Mouse (Mus musculus): ENCODE results near the gene Cmah.

Gene Cmah

GRCm38 (mm10) chr13:24416409-24416808, 89.2 kb downstream of the Cmah start:
- peak; percentile 60 for DNase-seq (ENCODE audit: low read depth)

GRCm38 (mm10) chr13:24418024-24418423, 90.8 kb downstream of the Cmah start:
- DNase-seq (ENCODE audit: low read depth) = no peak

DNA sequence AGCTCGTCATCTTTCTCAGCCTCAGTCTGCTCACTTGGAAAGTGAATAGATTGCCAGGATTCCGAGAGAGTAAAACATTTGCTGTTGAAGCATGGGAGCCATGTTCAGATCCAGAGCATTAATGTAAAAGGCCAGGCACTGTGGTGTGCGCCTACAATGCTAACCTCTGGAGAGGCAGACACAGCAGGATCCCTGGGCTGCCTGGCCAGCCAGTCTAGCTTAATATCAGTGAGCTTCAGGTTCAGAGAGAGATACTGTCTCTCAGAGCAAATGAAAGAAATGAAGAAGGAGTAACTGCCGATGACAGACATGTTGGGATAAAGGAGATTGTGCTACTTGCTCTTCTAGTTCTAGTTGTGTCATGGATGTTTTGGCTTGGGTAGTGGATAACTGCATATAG, 91.6 kb downstream of the Cmah start:
- no peak for DNase-seq (ENCODE audit: low read depth)

DNA sequence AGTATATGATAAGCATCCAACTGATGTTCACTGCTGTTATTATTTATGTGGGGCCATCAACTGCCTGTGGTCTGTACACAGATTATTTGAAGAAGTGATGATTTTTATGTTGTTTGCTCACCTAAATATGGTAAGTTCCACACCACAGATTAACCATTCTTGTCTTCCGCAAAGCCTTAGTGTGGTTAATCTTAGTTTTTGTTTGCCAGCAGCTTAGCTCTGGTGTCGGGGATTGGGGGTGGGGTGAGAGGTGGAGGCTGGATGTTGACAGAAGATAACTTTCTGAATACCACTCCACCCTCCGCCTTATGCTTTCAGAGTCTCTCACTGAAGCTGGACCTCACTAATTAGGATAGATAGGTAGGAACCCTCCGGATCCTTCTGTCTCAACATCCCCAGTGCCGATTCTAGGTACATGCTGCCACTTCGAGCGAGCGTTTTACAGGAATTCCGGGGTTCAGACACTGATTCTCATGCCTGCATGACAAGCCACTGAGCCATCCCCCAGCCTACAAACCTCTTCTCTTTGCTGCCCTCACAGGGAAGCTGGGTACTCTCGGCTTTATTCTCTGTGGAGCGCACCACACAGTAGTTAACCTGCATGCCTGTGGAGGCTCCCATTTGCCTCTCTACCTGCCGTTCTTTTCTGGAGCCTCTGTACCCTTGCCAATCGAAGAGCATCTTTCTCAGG, 92.5 kb downstream of the Cmah start:
- DNase-seq (ENCODE audit: low read depth) = no peak

- DNase-seq (ENCODE audit: low read depth) = no peak
Observed at GRCm38 (mm10) chr13:24421987-24422386, 94.8 kb downstream of the Cmah start.

DNA sequence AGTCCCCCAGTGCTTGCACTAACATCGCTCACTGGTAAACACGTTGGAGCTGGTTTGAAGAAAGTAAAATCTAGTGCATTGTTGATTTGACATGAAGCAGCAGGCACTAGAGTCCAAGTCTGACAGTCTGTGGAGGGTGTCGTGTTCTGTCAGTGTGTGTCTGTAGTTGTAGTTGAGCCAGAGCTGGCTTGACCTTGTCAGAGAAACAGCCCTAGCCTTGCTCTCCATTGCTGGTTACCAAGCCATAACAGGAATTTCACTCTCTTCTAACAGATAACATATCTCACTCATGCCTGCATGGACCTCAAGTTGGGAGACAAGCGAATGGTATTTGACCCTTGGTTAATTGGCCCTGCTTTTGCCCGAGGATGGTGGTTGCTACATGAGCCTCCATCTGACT, 103.0 kb downstream of the Cmah start:
- DNase-seq (ENCODE audit: low read depth) = no peak

- DNase-seq (ENCODE audit: low read depth) = no peak
Observed at GRCm38 (mm10) chr13:24431593-24431992, 104.4 kb downstream of the Cmah start.

GRCm38 (mm10) chr13:24442272-24442671, 115.1 kb downstream of the Cmah start:
- no peak for DNase-seq (ENCODE audit: low read depth)

DNA sequence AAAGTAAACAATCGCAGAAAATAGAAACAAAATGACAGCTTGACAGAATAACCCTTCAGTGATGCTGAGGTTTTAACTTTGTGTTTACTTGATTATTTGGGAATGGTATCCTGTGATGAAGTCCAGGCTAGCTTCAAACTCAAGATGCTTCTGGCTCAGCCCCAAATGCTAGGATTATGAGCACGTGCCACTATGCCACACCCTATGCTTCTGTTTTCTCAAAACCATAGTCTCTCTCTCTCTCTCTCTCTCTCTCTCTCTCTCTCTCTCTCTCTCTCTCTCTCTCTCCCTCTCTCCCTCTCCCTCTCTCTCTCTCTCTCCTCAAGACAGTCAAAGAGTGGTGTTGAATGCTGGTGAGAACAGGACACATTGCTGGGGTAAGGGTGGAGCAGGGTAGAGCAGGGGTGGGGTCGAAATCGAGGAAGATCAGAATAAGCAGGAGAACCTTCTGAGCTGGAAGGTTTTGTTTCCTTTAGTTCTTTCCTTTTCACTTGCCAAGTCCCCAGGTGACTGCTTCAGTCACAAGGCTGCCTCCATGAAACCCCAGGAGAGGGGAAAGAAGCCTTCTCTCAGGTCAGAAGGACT, 116.7 kb downstream of the Cmah start:
- DNase-seq (ENCODE audit: low read depth) = no peak

- DNase-seq (ENCODE audit: low read depth) = no peak
Observed at GRCm38 (mm10) chr13:24444709-24445108, 117.5 kb downstream of the Cmah start.

DNA sequence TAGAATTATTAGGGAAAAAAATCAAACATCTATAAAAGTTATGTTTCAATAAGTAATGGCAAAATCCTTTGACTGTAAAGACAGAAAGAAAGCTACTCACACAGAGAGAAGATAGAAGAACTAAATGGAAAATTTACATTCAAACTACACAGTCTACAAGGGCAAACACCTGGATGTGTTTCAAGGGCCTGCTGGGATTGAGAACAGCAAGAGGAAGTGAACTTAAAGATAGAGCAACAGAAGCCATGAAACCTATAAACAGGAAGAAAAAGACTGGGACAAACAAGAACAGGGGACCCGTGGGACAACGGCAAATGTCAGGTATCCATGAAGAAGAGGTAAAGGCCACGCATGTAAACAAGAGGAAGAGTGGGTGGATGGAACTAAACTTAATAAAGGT, 118.0 kb downstream of the Cmah start:
- DNase-seq (ENCODE audit: low read depth) = no peak

DNA sequence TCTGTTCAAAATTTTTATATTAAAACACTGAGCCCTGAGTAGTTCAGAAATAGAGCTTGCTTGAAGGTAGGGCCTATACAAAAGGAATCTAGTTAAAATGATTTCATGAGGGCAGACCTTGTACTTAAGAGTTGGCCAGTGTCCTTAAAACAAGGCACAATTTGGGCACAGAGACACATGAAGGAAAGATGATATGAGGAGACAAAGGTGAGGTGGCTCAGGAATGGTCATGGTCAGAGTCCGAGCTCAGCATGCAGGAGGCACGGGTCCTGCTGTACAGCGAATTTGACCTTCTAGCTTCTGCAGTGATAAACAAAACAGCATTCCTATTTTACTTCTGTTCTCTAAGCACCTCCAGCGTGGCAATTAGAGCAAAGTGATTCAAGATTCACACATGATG, 118.9 kb downstream of the Cmah start:
- no peak for DNase-seq (ENCODE audit: low read depth)

DNA sequence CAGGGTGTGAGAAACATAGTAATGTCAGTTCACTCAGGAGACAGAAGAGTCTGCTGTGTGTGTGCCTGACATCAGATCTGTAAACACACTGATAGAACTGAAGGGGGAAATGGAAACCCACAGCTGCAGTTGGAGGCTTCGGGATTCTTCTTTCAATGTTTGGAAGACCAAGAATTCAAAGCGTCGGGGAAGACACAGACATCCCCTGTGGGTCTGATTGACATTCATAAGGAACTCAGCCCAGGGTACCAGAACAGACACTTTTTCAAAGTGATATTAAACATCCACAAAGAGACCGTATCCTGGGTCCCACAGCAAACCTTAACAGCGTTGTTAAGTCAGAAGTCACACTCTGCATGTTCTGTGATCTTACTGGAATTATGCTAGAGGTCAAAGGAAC, 119.8 kb downstream of the Cmah start:
- DNase-seq (ENCODE audit: low read depth) = no peak

DNA sequence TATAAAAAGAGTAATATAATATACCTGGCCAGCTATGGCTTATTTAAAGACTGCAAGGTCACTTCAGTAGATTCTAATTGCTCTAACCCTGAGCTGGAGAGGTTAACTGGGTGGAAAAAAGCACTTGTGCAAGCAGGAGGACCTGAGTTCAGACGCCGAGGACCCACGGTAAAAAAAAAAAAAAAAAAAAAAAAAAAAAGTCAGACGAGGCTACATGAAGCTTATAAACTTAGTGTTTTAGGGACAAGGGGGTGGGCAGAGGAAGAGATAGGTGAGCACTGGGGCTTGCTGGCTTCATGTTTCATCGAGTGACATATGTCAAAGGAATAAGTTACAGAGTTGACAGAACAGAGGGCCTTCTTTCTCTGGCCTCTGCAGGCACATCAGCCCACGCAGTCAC, 121.4 kb downstream of the Cmah start:
- no peak for DNase-seq (ENCODE audit: low read depth)

DNA sequence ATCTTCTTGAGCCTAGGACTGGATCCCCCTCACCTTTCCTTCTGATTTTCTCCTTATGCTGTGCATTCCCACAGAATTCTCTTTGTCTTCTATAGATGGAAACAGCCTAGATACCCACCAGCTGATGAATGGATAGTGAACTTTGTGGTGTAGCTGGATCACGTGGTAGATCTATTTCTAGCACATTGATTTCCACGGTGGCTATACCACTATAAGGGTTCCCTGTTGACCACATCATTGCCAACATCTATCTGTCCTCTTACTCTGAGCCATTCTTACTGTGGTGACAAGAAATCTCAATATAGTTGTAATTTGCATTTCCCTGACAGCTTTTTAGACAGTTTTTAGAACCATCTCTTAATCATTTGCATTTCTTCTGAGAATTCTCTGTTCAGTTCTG, 124.3 kb downstream of the Cmah start:
- DNase-seq (ENCODE audit: low read depth) = no peak

GRCm38 (mm10) chr13:24453737-24454136, 126.5 kb downstream of the Cmah start:
- DNase-seq (ENCODE audit: low read depth) = peak; percentile 27

DNA sequence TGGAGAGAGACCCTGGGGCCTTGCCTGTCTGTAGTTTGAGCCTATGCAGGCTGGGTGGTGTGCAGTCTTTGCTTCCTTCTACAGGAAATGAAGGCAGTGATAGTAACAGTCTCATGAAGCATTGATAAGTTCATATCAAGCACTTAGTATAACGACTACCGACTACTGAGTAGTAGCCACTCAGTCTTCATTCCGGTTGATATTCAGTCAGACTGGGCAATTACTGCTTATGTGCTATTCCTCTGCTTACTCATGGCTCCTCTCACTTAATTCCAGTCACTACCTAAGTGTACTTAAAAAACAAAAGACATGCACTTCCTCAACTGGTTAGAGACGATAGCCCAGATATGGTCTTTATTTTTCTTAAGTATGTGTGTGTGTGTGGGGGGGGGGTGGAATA, 129.2 kb downstream of the Cmah start:
- no peak for DNase-seq (ENCODE audit: low read depth)

GRCm38 (mm10) chr13:24460517-24460916, 133.3 kb downstream of the Cmah start:
- DNase-seq (ENCODE audit: low read depth) = no peak

- no peak for DNase-seq (ENCODE audit: low read depth)
Observed at GRCm38 (mm10) chr13:24463767-24464166, 136.6 kb downstream of the Cmah start.

GRCm38 (mm10) chr13:24466027-24466426, 138.8 kb downstream of the Cmah start:
- no peak for DNase-seq (ENCODE audit: low read depth)

DNA sequence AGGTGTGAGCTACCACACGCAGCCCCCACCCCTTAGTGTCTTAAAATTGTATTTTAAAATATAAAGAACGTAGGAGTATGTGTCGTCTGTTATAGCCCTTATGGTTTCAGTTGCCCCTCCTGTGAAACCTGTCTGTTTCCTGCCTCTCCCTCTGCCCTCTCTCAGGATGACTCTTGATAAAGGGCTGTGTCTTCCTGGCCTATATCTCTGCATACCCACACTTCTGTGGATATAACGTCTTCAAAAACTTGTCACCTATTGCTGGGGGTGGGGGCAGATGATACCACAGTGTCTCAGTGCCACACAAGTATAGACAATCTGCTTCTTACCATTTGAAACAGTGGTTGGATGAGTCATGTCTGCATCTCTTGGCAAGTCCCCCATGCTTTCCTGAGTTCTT, 140.6 kb downstream of the Cmah start:
- DNase-seq (ENCODE audit: low read depth) = no peak

GRCm38 (mm10) chr13:24477564-24477963, 150.4 kb downstream of the Cmah start:
- DNase-seq (ENCODE audit: low read depth) = no peak

GRCm38 (mm10) chr13:24479516-24479915, 152.3 kb downstream of the Cmah start:
- no peak for DNase-seq (ENCODE audit: low read depth)

DNA sequence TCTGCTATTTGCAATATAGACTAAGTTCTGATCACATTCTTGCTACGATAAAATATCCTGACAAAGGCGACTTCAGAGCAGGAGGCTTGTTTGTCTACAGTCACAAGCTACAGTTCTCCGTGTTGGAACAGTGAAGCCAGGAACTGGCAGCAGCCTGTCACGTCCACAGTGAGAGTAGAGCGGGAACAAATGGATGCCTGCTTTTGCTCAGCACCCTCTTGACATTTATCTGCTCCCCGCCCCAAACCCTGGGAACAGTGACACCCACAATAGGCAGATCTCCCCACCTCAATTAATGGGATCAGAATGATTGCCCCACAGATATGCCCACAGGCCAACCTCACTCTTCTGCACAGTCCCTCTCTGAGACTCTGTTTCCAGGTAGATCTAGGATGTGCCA, 153.6 kb downstream of the Cmah start:
- no peak for DNase-seq (ENCODE audit: low read depth)

Measured in NIH3T3 (cell line).